Mouse (Mus musculus) liver, embryonic 11.5 days (tissue): ENCODE results near the gene Panx2. TPM values are rescaled to one million over a fixed set of nuclear protein-coding genes. Genes with fewer than 3 reads are reported as not detected.

Source experiments
- ATAC-seq: fragments of 200-750 bp; cut with Nextera tagmentation; replicated peaks from 2 replicates; pipeline ENCODE4 v1.8.0; 2017; ENCODE audit warnings: moderate number of reproducible peaks, mild to moderate bottlenecking, moderate TSS enrichment, moderate library complexity; ENCODE audit not compliant: low FRiP score
- DNase-seq: peaks from one replicate; pipeline ENCODE4 v3.0.0-alpha.2; 2017; ENCODE audit warnings: low spot score
- H3K27ac ChIP-seq: fragments of 300-500 bp; sonication (generic); 2 replicates; pipeline ENCODE4 v1.5.1; 2014; ENCODE audit warnings: mild to moderate bottlenecking, low read depth, low read length, control low read depth
- H3K27me3 ChIP-seq: fragments of 300-500 bp; sonication (generic); replicated peaks from 2 replicates; pipeline ENCODE4 v1.6.1; 2014; ENCODE audit warnings: low read length, mixed read lengths; ENCODE audit not compliant: control insufficient read depth, insufficient read depth
- H3K36me3 ChIP-seq: fragments of 300-500 bp; sonication (generic); 2 replicates; pipeline ENCODE4 v1.6.1; 2014; ENCODE audit warnings: mild to moderate bottlenecking, low read length, moderate library complexity, mixed read lengths; ENCODE audit not compliant: control insufficient read depth, insufficient read depth
- H3K4me1 ChIP-seq: fragments of 300-500 bp; sonication (generic); replicated peaks from 2 replicates; pipeline ENCODE4 v1.6.1; 2014; ENCODE audit warnings: low read length, mixed read lengths; ENCODE audit not compliant: control insufficient read depth, insufficient read depth
- H3K4me2 ChIP-seq: fragments of 300-500 bp; sonication (generic); 2 replicates; pipeline ENCODE4 v1.6.1; 2014; ENCODE audit warnings: mild to moderate bottlenecking, control low read depth, moderate library complexity
- H3K4me3 ChIP-seq: fragments of 300-500 bp; sonication (generic); 2 replicates; pipeline ENCODE4 v1.5.1; 2014; ENCODE audit warnings: low read depth, low read length, control low read depth
- H3K9ac ChIP-seq: fragments of 300-500 bp; sonication (generic); 2 replicates; pipeline ENCODE4 v1.6.1; 2014; ENCODE audit warnings: low read depth, low read length, control low read depth
- H3K9me3 ChIP-seq: fragments of 300-500 bp; sonication (generic); 2 replicates; pipeline ENCODE4 v1.6.1; 2016; ENCODE audit warnings: low read length, inconsistent platforms, mixed read lengths; ENCODE audit not compliant: control insufficient read depth
- WGBS: fragments of 180-500 bp; shearing (Covaris S2); extraction: QIAGEN DNeasy Blood & Tissue Kit; methylation state at CpG from one replicate; pipeline ENCODE4 v1.1.7; 2014; 5-methylcytosine and 5-hydroxymethylcytosine counted together
- polyA plus RNA-seq: library from polyadenylated mRNA; unstranded; fragments of >200 nt; fragmentation: Nextera tagmentation; extraction: Ambion mirVana; gene quantifications from 2 replicates; pipeline ENCODE4 v1.2.1, GENCODE M21; 2014

Panx2 gene
- polyA plus RNA-seq: 0.08 and 0.21 TPM in 2 replicates

GRCm38 (mm10) chr15:89059161-89059931 lies at the start of gene Panx2:
Gene Panx2, plus strand, starts transcription at chr15:89059734.
- peaks cover 63% of the 10 kb centered on the region for H3K27me3 ChIP-seq
- no peaks in the 10 kb centered on the region for H3K4me1 ChIP-seq
- peak within 1 kb of the TSS; percentile 87 for H3K4me2 ChIP-seq
- H3K27ac ChIP-seq: no peak within 1 kb of the TSS
- DNase-seq: peak; percentile 46
- ATAC-seq: no peak
- no peaks in the 10 kb centered on the region for H3K36me3 ChIP-seq
- 2% methylated on average over 48 of the region's 57 CpGs for WGBS
- H3K9ac ChIP-seq: peak within 1 kb of the TSS; percentile 22; the same call in 1 of the 2 replicates
- H3K4me3 ChIP-seq: peak within 1 kb of the TSS; percentile 59
- H3K9me3 ChIP-seq: no peaks in the 10 kb centered on the region

GRCm38 (mm10) chr15:89016722-89017121 lies 42.8 kb upstream of the Panx2 start:
- H3K9me3 ChIP-seq: no peaks in the 10 kb centered on the region
- H3K4me3 ChIP-seq: no peak overlapping the region
- no peak overlapping the region for H3K9ac ChIP-seq
- H3K27me3 ChIP-seq: no peaks in the 10 kb centered on the region
- H3K4me1 ChIP-seq: no peaks in the 10 kb centered on the region
- no peak for ATAC-seq
- DNase-seq: no peak
- 64% methylated on average over 3 of the region's 3 CpGs for WGBS
- H3K4me2 ChIP-seq: no peak overlapping the region
- no peaks in the 10 kb centered on the region for H3K36me3 ChIP-seq
- no peak overlapping the region for H3K27ac ChIP-seq

GRCm38 (mm10) chr15:89020085-89020484 lies 39.4 kb upstream of the Panx2 start:
- no peak for ATAC-seq
- Histone ChIP-seq H3K4me2 (no peak overlapping the region), H3K9ac (no peak overlapping the region), H3K4me3 (no peak overlapping the region), H3K9me3 (no peaks in the 10 kb centered on the region), H3K36me3 (no peaks in the 10 kb centered on the region), H3K27me3 (no peaks in the 10 kb centered on the region), H3K27ac (no peak overlapping the region), H3K4me1 (no peaks in the 10 kb centered on the region)
- 64% methylated on average over 7 of the region's 7 CpGs for WGBS
- DNase-seq: no peak

- no peaks in the 10 kb centered on the region for H3K27me3 ChIP-seq
- H3K4me3 ChIP-seq: no peak overlapping the region
- H3K4me1 ChIP-seq: no peaks in the 10 kb centered on the region
- 70% methylated on average over 7 of the region's 7 CpGs for WGBS
- no peaks in the 10 kb centered on the region for H3K36me3 ChIP-seq
- no peak overlapping the region for H3K9ac ChIP-seq
- H3K9me3 ChIP-seq: no peaks in the 10 kb centered on the region
- DNase-seq (no peak), ATAC-seq (no peak)
- no peak overlapping the region for H3K27ac ChIP-seq
- no peak overlapping the region for H3K4me2 ChIP-seq
Observed at GRCm38 (mm10) chr15:89020492-89020891, 39.0 kb upstream of the Panx2 start.

DNA sequence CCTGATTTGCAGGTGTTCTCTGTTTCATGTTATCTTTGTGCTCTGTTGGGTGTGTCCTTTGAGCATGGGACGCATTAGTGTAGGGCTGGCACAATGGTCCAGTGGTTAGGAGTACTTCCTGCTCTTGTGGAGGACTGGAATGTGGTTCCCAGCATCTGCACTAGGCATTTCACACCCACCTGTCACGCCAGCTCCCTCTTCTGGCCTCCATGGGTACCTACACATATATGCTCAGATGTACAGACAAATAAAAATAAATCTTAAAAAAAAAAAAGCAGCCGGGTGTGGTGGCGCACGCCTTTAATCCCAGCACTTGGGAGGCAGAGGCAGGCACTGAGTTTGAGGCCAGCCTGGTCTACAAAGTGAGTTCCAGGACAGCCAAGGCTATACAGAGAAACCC lies 15.2 kb upstream of the Panx2 start:
- Histone ChIP-seq H3K36me3 (no peaks in the 10 kb centered on the region), H3K9ac (no peak overlapping the region), H3K4me1 (no peaks in the 10 kb centered on the region), H3K4me3 (no peak overlapping the region), H3K27ac (no peak overlapping the region), H3K27me3 (no peaks in the 10 kb centered on the region), H3K9me3 (no peaks in the 10 kb centered on the region), H3K4me2 (no peak overlapping the region)
- DNase-seq (no peak), ATAC-seq (no peak)
- WGBS: 72% methylated on average over 5 of the region's 5 CpGs

GRCm38 (mm10) chr15:89046356-89046755 lies 13.2 kb upstream of the Panx2 start:
- no peaks in the 10 kb centered on the region for H3K36me3 ChIP-seq
- WGBS: 67% methylated on average over 4 of the region's 4 CpGs

GRCm38 (mm10) chr15:89054666-89055065 lies 4.9 kb upstream of the Panx2 start:
- no peak overlapping the region for H3K4me3 ChIP-seq
- H3K27ac ChIP-seq: no peak overlapping the region
- DNase-seq: no peak
- H3K36me3 ChIP-seq: no peaks in the 10 kb centered on the region
- H3K9ac ChIP-seq: no peak overlapping the region
- H3K4me2 ChIP-seq: no peak overlapping the region
- WGBS: 78% methylated on average over 7 of the region's 7 CpGs
- no peaks in the 10 kb centered on the region for H3K4me1 ChIP-seq
- peaks cover 31% of the 10 kb centered on the region for H3K27me3 ChIP-seq
- H3K9me3 ChIP-seq: no peaks in the 10 kb centered on the region
- no peak for ATAC-seq

More at GRCm38 (mm10) chr15:89046356-89046755, 13.2 kb upstream of the Panx2 start:
- no peak overlapping the region for H3K4me2 ChIP-seq
- DNase-seq: no peak
- H3K9ac ChIP-seq: no peak overlapping the region
- H3K4me3 ChIP-seq: no peak overlapping the region
- no peak overlapping the region for H3K27ac ChIP-seq
- H3K4me1 ChIP-seq: no peaks in the 10 kb centered on the region
- H3K9me3 ChIP-seq: no peaks in the 10 kb centered on the region
- no peaks in the 10 kb centered on the region for H3K27me3 ChIP-seq
- ATAC-seq: no peak

DNA sequence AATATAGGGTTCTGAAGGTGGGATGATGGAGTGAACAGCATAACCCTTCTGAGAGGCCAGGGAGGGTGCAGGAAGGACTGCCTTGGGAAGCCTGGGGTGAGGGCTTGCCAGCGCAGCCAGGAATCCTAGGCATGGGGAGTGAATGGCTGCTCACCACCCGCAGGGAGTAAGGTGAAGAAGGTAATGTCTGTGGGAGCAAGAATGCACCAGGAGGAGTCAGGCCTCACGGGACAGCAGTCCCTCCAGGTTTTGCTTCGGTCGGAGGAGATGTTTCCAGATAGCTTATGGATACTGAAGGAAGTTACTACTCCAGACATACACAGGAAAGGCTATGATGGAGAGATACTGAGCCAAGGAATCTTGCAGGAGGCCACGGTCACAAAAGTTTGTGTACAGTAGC lies 798 bp upstream of the Panx2 start:
- Histone ChIP-seq H3K27me3 (peaks cover 63% of the 10 kb centered on the region), H3K4me1 (no peaks in the 10 kb centered on the region), H3K4me3 (peak overlapping the region; percentile 59; the same call in 1 of the 2 replicates), H3K36me3 (no peaks in the 10 kb centered on the region), H3K9me3 (no peaks in the 10 kb centered on the region), H3K9ac (no peak overlapping the region), H3K4me2 (no peak overlapping the region; the same call in 1 of the 2 replicates), H3K27ac (no peak overlapping the region)
- 22% methylated on average over 6 of the region's 6 CpGs for WGBS
- DNase-seq (no peak), ATAC-seq (no peak)
